Mouse (Mus musculus): ENCODE results near the gene Snx25.

GRCm38 (mm10) chr8:46151202-46152062, 527 bp downstream of the Snx25 start, which contains the start of gene Cfap97:
- TF ChIP-seq POLR2A (IDR thresholded peaks at IDR 0.05; ENCODE audit: borderline replicate concordance, insufficient read depth, low read length) (no peak), CTCF (IDR thresholded peaks at IDR 0.05; ENCODE audit: borderline replicate concordance, insufficient read depth, low read depth, low read length) (no peak)
